Mouse (Mus musculus) Muller cell, postnatal 12 days (primary cell): ENCODE results near the gene Tbx2.

Experiments
- DNase-seq: peaks from one replicate; pipeline ENCODE4 v3.0.0-alpha.2; 2015; ENCODE audit errors: inconsistent ontology term

Tbx2 gene

GRCm38 (mm10) chr11:85825823-85826222 lies 6.5 kb upstream of the Tbx2 start:
- DNase-seq = no peak

GRCm38 (mm10) chr11:85827342-85827741 lies 5.0 kb upstream of the Tbx2 start:
- peak; percentile 27 for DNase-seq

GRCm38 (mm10) chr11:85828691-85829519 lies 3.4 kb upstream of the Tbx2 start:
- DNase-seq = no peak

GRCm38 (mm10) chr11:85829520-85830440 lies 2.6 kb upstream of the Tbx2 start:
- peak; percentile 83 for DNase-seq

- DNase-seq = peak; percentile 76
Observed at GRCm38 (mm10) chr11:85830901-85831341, 1.4 kb upstream of the Tbx2 start.

GRCm38 (mm10) chr11:85831656-85832230 lies 608 bp upstream of the Tbx2 start:
- DNase-seq = peak; percentile 76

- DNase-seq = peak; percentile 61
Observed at GRCm38 (mm10) chr11:85833081-85833521, 750 bp downstream of the Tbx2 start.

- DNase-seq = peak; percentile 55
Observed at GRCm38 (mm10) chr11:85833761-85834385, 1.5 kb downstream of the Tbx2 start.

- no peak for DNase-seq
Observed at GRCm38 (mm10) chr11:85834386-85834931, 2.1 kb downstream of the Tbx2 start.

GRCm38 (mm10) chr11:85835001-85835752 lies 2.8 kb downstream of the Tbx2 start:
- DNase-seq = peak; percentile 69

- DNase-seq = peak; percentile 89
Observed at GRCm38 (mm10) chr11:85835753-85836522, 3.6 kb downstream of the Tbx2 start.

GRCm38 (mm10) chr11:85836523-85837290 lies 4.4 kb downstream of the Tbx2 start:
- peak; percentile 71 for DNase-seq

- peak; percentile 79 for DNase-seq
Observed at GRCm38 (mm10) chr11:85837291-85837647, 4.9 kb downstream of the Tbx2 start.

- DNase-seq = peak; percentile 67
Observed at GRCm38 (mm10) chr11:85837648-85838423, 5.5 kb downstream of the Tbx2 start.

GRCm38 (mm10) chr11:85838424-85839257 lies 6.3 kb downstream of the Tbx2 start:
- peak; percentile 80 for DNase-seq

GRCm38 (mm10) chr11:85839258-85840030 lies 7.1 kb downstream of the Tbx2 start:
- peak; percentile 43 for DNase-seq
